Mouse (Mus musculus): Measurements from ENCODE around the gene Dynll1. TPM values are rescaled to one million over a fixed set of nuclear protein-coding genes. Genes with fewer than 3 reads are reported as not detected.

The Dynll1 gene
- polyA plus RNA-seq, 1 experiment = 91.7 TPM

DNA sequence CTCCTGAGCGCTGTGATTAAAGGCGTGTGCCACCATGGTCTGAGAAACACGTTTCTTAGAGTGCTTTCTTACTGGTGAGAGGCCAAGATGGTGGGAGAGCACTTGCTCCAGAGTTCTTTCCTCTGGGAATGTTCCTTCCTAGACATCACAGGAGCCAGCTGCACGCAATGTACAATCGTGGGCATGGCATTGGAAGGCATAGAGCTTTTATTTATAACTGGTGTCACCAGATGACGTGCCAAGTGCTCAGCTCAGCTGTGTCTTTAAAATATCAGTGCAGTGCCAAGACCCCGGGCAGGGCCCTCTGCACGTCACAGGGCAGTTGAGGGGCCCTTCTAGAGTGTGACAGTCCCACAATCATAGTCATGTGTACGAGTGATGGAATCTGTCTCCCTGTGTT, 30.2 kb upstream of the Dynll1 start:
- H3K36me3 ChIP-seq (ENCODE audit: control insufficient read depth) = peaks cover 77% of the 10 kb centered on the region
- H3K4me3 ChIP-seq (replicated peaks) = no peak overlapping the region
- no peaks in the 10 kb centered on the region for H3K9me3 ChIP-seq (ENCODE audit: control insufficient read depth, low read length)
- no peaks in the 10 kb centered on the region for H3K27me3 ChIP-seq (ENCODE audit: control insufficient read depth)
- peaks cover 82% of the 10 kb centered on the region for H3K4me1 ChIP-seq (ENCODE audit: control insufficient read depth)
- TF ChIP-seq TAL1 (IDR thresholded peaks at IDR 0.05; ENCODE audit: low read length) = no peak
- no peak for TF ChIP-seq GATA1 (IDR thresholded peaks at IDR 0.05; ENCODE audit: low read length)

DNA sequence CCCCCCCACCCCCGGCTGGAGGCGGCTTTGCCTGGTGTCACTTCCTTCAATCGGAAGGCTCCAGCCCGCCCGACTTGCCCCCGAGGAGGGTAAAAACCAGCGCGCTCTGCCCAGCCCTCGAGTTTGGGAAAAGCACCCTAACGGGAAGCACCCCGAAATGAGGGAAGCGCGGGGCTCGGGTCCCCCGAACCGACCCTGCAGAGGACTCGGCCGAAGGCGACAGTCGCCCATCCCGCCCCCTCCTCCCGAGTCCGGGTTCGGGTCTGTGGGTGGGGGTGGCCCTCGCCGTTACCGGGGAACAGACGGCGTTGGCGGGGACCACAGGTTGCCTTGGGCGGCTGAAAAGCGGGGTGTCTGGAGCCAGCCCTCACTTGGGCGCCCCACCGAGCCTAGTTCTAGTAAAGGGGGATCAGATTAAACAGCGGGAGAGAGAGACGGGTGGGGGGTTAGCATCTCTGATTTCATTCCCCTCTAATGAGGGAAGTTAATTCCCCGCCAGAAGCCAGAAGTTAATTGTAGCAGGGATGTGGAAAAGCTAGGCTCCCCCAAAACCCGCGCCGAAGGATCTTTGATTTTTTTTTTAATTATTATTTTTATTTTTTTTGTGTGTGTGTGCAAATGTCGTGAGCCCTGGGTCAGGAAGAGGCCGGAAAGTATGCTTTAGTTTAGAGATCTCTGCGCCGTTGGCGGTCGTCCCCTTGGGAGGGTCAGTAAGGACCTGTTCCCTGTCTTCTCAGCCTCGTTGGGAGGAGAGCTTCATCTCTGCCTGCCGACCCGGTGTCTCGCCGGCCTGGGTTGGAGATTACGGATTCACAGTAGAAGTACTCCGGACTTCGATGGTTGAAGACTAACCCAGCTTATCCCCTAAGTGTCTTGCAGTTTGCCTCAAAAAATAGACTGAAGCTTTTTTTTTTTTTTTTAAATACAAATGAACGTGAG, 27.1 kb upstream of the Dynll1 start:
- Histone ChIP-seq H3K9me3 (ENCODE audit: control insufficient read depth, low read length) (no peaks in the 10 kb centered on the region), H3K4me3 (replicated peaks) (peak overlapping the region; percentile 97), H3K36me3 (ENCODE audit: control insufficient read depth) (peaks cover 65% of the 10 kb centered on the region), H3K27me3 (ENCODE audit: control insufficient read depth) (no peaks in the 10 kb centered on the region), H3K4me1 (ENCODE audit: control insufficient read depth) (peaks cover 69% of the 10 kb centered on the region)
- TF ChIP-seq TAL1 (IDR thresholded peaks at IDR 0.05; ENCODE audit: low read length) (no peak), GATA1 (IDR thresholded peaks at IDR 0.05; ENCODE audit: low read length) (no peak)

DNA sequence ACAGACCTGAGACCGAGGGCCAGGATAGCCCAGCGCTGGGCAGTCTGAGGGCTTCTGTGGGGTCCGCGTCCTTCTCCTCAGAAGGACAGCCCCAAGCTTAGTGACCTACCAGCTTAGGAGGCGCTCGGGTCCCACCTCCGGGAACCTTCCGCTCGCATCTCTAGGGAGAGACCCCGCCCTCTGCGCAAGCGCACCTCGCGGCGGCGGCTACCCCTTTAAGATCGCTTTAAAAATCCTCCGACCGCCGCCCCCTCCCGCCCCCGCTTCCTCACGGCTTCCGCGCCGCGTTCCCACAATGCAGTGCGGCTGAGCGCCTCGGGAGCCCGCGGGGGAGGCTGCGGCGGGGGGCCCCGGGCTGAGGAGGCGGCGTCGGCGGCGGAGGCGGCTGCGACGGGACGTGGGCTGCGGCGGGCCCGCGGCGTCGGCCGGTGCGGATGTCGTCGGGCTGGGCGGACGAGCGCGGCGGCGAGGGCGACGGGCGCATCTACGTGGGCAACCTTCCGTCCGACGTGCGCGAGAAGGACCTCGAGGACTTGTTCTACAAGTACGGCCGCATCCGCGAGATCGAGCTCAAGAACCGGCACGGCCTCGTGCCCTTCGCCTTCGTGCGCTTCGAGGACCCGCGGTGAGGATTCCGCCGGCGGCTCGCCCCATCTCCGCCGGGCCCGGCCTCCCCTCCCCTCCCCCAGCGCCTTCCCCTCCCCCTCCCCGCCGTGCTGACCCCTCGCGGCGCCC, 26.2 kb upstream of the Dynll1 start, which contains the start of gene Srsf9:
Gene Srsf9 (plus strand): TSS at position 303 of the 735 bp plus-strand sequence.
- no peak for TF ChIP-seq GATA1 (IDR thresholded peaks at IDR 0.05; ENCODE audit: low read length)
- no peak for TF ChIP-seq TAL1 (IDR thresholded peaks at IDR 0.05; ENCODE audit: low read length)
- Histone ChIP-seq H3K36me3 (ENCODE audit: control insufficient read depth) (peaks cover 57% of the 10 kb centered on the region), H3K4me1 (ENCODE audit: control insufficient read depth) (peaks cover 61% of the 10 kb centered on the region), H3K4me3 (replicated peaks) (peak within 1 kb of the TSS; percentile 97), H3K9me3 (ENCODE audit: control insufficient read depth, low read length) (no peaks in the 10 kb centered on the region), H3K27me3 (ENCODE audit: control insufficient read depth) (no peaks in the 10 kb centered on the region)

GRCm38 (mm10) chr5:115326256-115326831, 25.5 kb upstream of the Dynll1 start:
- Histone ChIP-seq H3K4me1 (ENCODE audit: control insufficient read depth) (peaks cover 54% of the 10 kb centered on the region), H3K4me3 (replicated peaks) (peak overlapping the region; percentile 97), H3K27me3 (ENCODE audit: control insufficient read depth) (no peaks in the 10 kb centered on the region), H3K9me3 (ENCODE audit: control insufficient read depth, low read length) (no peaks in the 10 kb centered on the region), H3K36me3 (ENCODE audit: control insufficient read depth) (peaks cover 50% of the 10 kb centered on the region)
- TF ChIP-seq GATA1 (IDR thresholded peaks at IDR 0.05; ENCODE audit: low read length) = peak; percentile 72
- no peak for TF ChIP-seq TAL1 (IDR thresholded peaks at IDR 0.05; ENCODE audit: low read length)

DNA sequence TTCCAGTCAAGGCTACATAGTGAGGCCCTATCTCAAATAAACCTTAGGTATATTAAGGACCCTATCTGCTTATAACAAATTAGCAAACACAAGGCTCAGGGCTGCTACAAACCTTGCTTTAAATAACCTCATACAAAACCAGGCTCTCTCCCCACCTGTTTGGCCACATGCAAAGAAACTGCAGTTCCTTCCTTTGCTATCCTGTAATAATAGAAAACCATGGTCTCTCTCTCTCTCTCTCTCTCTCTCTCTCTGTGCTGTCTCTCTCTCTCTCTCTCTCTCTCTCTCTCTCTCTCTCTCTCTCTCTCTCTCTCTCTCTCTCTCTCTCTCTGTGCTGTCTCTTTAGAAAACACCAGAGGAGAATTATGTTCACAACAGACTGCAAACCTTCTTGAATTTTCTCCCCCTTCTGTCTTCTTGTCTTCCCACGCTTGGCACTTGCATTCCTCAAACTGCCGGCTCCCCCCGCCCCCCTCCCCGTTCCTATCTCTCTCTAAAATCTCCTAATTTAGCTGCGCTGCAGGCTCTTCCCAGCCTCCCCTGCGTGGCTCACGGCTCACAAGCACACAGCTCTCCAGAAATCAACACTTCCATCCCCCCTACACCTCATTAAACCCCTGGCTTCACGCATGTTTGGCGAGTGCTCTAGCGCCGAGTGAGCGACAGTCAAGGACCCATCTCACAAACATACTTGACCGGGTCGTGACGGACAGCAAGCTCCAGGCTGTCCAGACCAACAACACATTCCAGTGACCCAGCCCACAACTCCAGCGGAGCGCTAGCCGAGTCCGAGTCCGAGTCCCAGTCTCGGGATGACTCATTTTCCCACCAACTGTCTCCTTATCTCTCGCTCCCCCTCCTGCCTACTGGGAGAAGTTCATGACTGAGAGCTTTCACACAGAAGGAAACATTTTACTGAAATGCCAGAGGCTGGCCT, 18.5 kb upstream of the Dynll1 start:
- Histone ChIP-seq H3K4me3 (replicated peaks) (peak overlapping the region; percentile 61), H3K4me1 (ENCODE audit: control insufficient read depth) (peaks cover 47% of the 10 kb centered on the region), H3K36me3 (ENCODE audit: control insufficient read depth) (peaks cover 9% of the 10 kb centered on the region), H3K27me3 (ENCODE audit: control insufficient read depth) (no peaks in the 10 kb centered on the region), H3K9me3 (ENCODE audit: control insufficient read depth, low read length) (no peaks in the 10 kb centered on the region; the same call in 1 of the 2 replicates)
- TF ChIP-seq TAL1 (IDR thresholded peaks at IDR 0.05; ENCODE audit: low read length) = no peak
- no peak; the same call in 1 of the 2 replicates for TF ChIP-seq GATA1 (IDR thresholded peaks at IDR 0.05; ENCODE audit: low read length)

DNA sequence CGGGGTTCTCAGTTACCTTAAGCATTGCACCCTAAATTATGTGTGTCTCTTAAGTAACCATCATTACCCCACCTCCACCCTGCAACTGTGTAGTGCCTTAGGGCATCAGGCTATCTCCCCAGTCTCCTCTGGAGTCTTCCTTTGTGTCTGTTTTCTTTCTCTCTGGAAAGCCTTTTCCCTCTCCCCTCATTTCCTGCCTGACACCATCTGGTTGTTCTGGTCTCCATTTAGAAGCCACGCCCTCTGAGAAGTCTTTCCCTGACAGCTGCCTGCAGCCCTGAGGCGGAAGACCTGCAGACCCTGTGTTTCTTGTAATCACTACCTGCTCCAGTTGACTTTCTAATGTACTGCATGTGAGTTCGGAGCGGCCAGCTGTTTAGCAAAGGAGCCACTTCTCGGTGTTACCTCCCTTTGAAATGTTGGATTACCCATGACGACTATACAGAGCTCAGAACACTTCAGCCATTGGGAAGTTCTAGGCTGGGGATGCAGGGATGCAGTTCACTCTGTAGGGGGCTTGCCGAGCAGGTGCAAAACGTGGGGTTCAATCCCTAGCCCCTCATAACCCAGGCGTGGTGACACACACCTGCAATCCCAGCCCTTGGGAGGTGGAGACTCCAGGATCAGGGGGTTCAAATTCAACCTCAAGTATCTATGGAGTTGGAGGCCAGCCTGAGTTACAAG, 17.0 kb upstream of the Dynll1 start:
- no peaks in the 10 kb centered on the region for H3K27me3 ChIP-seq (ENCODE audit: control insufficient read depth)
- TF ChIP-seq GATA1 (IDR thresholded peaks at IDR 0.05; ENCODE audit: low read length) (no peak), TAL1 (IDR thresholded peaks at IDR 0.05; ENCODE audit: low read length) (no peak)
- peaks cover 56% of the 10 kb centered on the region for H3K4me1 ChIP-seq (ENCODE audit: control insufficient read depth)
- no peak overlapping the region for H3K4me3 ChIP-seq (replicated peaks)
- H3K36me3 ChIP-seq (ENCODE audit: control insufficient read depth) = no peaks in the 10 kb centered on the region
- H3K9me3 ChIP-seq (ENCODE audit: control insufficient read depth, low read length) = no peaks in the 10 kb centered on the region; the same call in 1 of the 2 replicates

GRCm38 (mm10) chr5:115316968-115317644, 16.3 kb upstream of the Dynll1 start:
- Histone ChIP-seq H3K9me3 (ENCODE audit: control insufficient read depth, low read length) (no peaks in the 10 kb centered on the region; the same call in 1 of the 2 replicates), H3K4me3 (replicated peaks) (no peak overlapping the region), H3K27me3 (ENCODE audit: control insufficient read depth) (no peaks in the 10 kb centered on the region), H3K4me1 (ENCODE audit: control insufficient read depth) (peaks cover 63% of the 10 kb centered on the region), H3K36me3 (ENCODE audit: control insufficient read depth) (no peaks in the 10 kb centered on the region)
- TF ChIP-seq GATA1 (IDR thresholded peaks at IDR 0.05; ENCODE audit: low read length) (no peak), TAL1 (IDR thresholded peaks at IDR 0.05; ENCODE audit: low read length) (no peak)
